Mouse (Mus musculus) thymus, adult 2 months (tissue): ENCODE data around the gene Cd151.

Experiments
- CTCF ChIP-seq: fragments of 200-500 bp; IDR thresholded peaks from 2 replicates; pipeline ENCODE4 v1.5.1; 2012; ENCODE audit warnings: mild to moderate bottlenecking, control low read depth, low read length, moderate library complexity, borderline replicate concordance; ENCODE audit not compliant: control insufficient read depth, poor library complexity, insufficient read depth; ENCODE audit errors: extremely low read depth
- POLR2A ChIP-seq: fragments of 200-500 bp; IDR thresholded peaks from 2 replicates; pipeline ENCODE4 v1.6.1; 2012; ENCODE audit warnings: mild to moderate bottlenecking, low read length, control low read depth, moderate library complexity; ENCODE audit not compliant: control insufficient read depth, poor library complexity, insufficient read depth; ENCODE audit errors: extremely low read depth

GRCm38 (mm10) chr7:141429840-141430584, 37.2 kb upstream of the Cd151 start:
- no peak for TF ChIP-seq CTCF
- TF ChIP-seq POLR2A, result no peak
